Mouse (Mus musculus) heart, embryonic 13.5 days (tissue): ENCODE data around the gene Ric1. TPM values are rescaled to one million over a fixed set of nuclear protein-coding genes. Genes with fewer than 3 reads are reported as not detected.

Experiments used
- ATAC-seq: fragments of 200-750 bp; cut with Nextera tagmentation; 2 replicates; pipeline ENCODE4 v1.8.0; 2017; ENCODE audit warnings: moderate TSS enrichment; ENCODE audit not compliant: insufficient number of reproducible peaks, low FRiP score, low TSS enrichment; ENCODE audit errors: extremely low read depth
- H3K27ac ChIP-seq: fragments of 300-500 bp; sonication (generic); replicated peaks from 2 replicates; pipeline ENCODE4 v1.5.1; 2015; ENCODE audit warnings: moderate library complexity, mild to moderate bottlenecking, inconsistent platforms
- H3K27me3 ChIP-seq: fragments of 300-500 bp; sonication (generic); replicated peaks from 2 replicates; pipeline ENCODE4 v1.6.1; 2015; ENCODE audit warnings: mild to moderate bottlenecking, inconsistent platforms
- H3K36me3 ChIP-seq: fragments of 300-500 bp; sonication (generic); 2 replicates; pipeline ENCODE4 v1.6.1; 2015; ENCODE audit warnings: mild to moderate bottlenecking, inconsistent platforms
- H3K4me1 ChIP-seq: fragments of 300-500 bp; sonication (generic); 2 replicates; pipeline ENCODE4 v1.6.1; 2015; ENCODE audit warnings: inconsistent platforms
- H3K4me2 ChIP-seq: fragments of 300-500 bp; sonication (generic); 2 replicates; pipeline ENCODE4 v1.6.1; 2015; ENCODE audit warnings: inconsistent platforms, mild to moderate bottlenecking, moderate library complexity
- H3K4me3 ChIP-seq: fragments of 300-500 bp; sonication (generic); 2 replicates; pipeline ENCODE4 v1.5.1; 2015; ENCODE audit warnings: moderate library complexity, mild to moderate bottlenecking, inconsistent platforms
- H3K9ac ChIP-seq: fragments of 300-500 bp; sonication (generic); 2 replicates; pipeline ENCODE4 v1.6.1; 2015; ENCODE audit warnings: inconsistent platforms, mild to moderate bottlenecking, moderate library complexity
- H3K9me3 ChIP-seq: fragments of 300-500 bp; sonication (generic); 2 replicates; pipeline ENCODE4 v1.6.1; 2016; ENCODE audit warnings: inconsistent platforms
- WGBS: fragments of 180-500 bp; shearing (Covaris S2); methylation state at CpG from one replicate; pipeline ENCODE4 v1.1.7; 2015; ENCODE audit warnings: mixed read lengths; 5-methylcytosine and 5-hydroxymethylcytosine counted together
- polyA plus RNA-seq: library from polyadenylated mRNA; unstranded; fragments of >200 nt; fragmentation: Nextera tagmentation; extraction: Ambion mirVana; gene quantifications from 2 replicates; pipeline ENCODE4 v1.2.1, GENCODE M21; 2015

The Ric1 gene
- polyA plus RNA-seq, 1 experiment from 2014 or later, result 6.5 TPM

GRCm38 (mm10) chr19:29485257-29485948, 36.7 kb upstream of the Ric1 start:
- Histone ChIP-seq H3K36me3 (no peaks in the 10 kb centered on the region), H3K4me3 (no peak overlapping the region), H3K9me3 (no peaks in the 10 kb centered on the region), H3K27ac (no peak overlapping the region), H3K27me3 (no peaks in the 10 kb centered on the region), H3K4me1 (peaks cover 7% of the 10 kb centered on the region), H3K9ac (no peak overlapping the region), H3K4me2 (no peak overlapping the region)
- WGBS, result 81% methylated on average over 3 of the region's 3 CpGs
- no peak for ATAC-seq

GRCm38 (mm10) chr19:29486545-29487206, 35.4 kb upstream of the Ric1 start:
- no peak overlapping the region for H3K27ac ChIP-seq
- H3K9me3 ChIP-seq, result no peaks in the 10 kb centered on the region
- no peak overlapping the region for H3K4me2 ChIP-seq
- H3K4me1 ChIP-seq, result peaks cover 7% of the 10 kb centered on the region
- H3K27me3 ChIP-seq, result no peaks in the 10 kb centered on the region
- no peaks in the 10 kb centered on the region for H3K36me3 ChIP-seq
- no peak overlapping the region for H3K9ac ChIP-seq
- no peak overlapping the region for H3K4me3 ChIP-seq
- no peak for ATAC-seq
- 81% methylated on average over 7 of the region's 7 CpGs for WGBS

GRCm38 (mm10) chr19:29487326-29488072, 34.6 kb upstream of the Ric1 start:
- Histone ChIP-seq H3K4me2 (no peak overlapping the region), H3K27ac (no peak overlapping the region), H3K36me3 (no peaks in the 10 kb centered on the region), H3K9me3 (no peaks in the 10 kb centered on the region), H3K4me1 (peaks cover 7% of the 10 kb centered on the region), H3K9ac (no peak overlapping the region), H3K27me3 (no peaks in the 10 kb centered on the region), H3K4me3 (no peak overlapping the region)
- no peak for ATAC-seq
- 79% methylated on average over 14 of the region's 14 CpGs for WGBS

- Histone ChIP-seq H3K27me3 (no peaks in the 10 kb centered on the region), H3K27ac (no peak overlapping the region), H3K4me2 (peak overlapping the region; percentile 4; the same call in 1 of the 2 replicates), H3K9ac (no peak overlapping the region), H3K4me3 (no peak overlapping the region), H3K36me3 (no peaks in the 10 kb centered on the region), H3K9me3 (no peaks in the 10 kb centered on the region), H3K4me1 (peaks cover 7% of the 10 kb centered on the region)
- ATAC-seq, result no peak
- WGBS, result 42% methylated on average over 6 of the region's 6 CpGs
Observed at GRCm38 (mm10) chr19:29488073-29488390, 34.0 kb upstream of the Ric1 start.

GRCm38 (mm10) chr19:29488420-29488819, 33.7 kb upstream of the Ric1 start:
- 45% methylated on average over 10 of the region's 10 CpGs for WGBS
- H3K36me3 ChIP-seq, result no peaks in the 10 kb centered on the region
- no peak overlapping the region for H3K27ac ChIP-seq
- no peaks in the 10 kb centered on the region for H3K9me3 ChIP-seq
- H3K4me1 ChIP-seq, result peaks cover 7% of the 10 kb centered on the region
- no peaks in the 10 kb centered on the region for H3K27me3 ChIP-seq
- H3K4me3 ChIP-seq, result no peak overlapping the region
- peak overlapping the region; percentile 4; the same call in 1 of the 2 replicates for H3K4me2 ChIP-seq
- ATAC-seq, result no peak
- H3K9ac ChIP-seq, result no peak overlapping the region

GRCm38 (mm10) chr19:29489785-29490284, 32.2 kb upstream of the Ric1 start:
- Histone ChIP-seq H3K4me2 (no peak overlapping the region), H3K27ac (no peak overlapping the region), H3K4me1 (peaks cover 7% of the 10 kb centered on the region), H3K9ac (no peak overlapping the region), H3K36me3 (no peaks in the 10 kb centered on the region), H3K27me3 (no peaks in the 10 kb centered on the region), H3K9me3 (no peaks in the 10 kb centered on the region), H3K4me3 (no peak overlapping the region)
- 80% methylated on average over 3 of the region's 3 CpGs for WGBS
- ATAC-seq, result no peak

GRCm38 (mm10) chr19:29491467-29491866, 30.6 kb upstream of the Ric1 start:
- no peak overlapping the region for H3K27ac ChIP-seq
- peaks cover 9% of the 10 kb centered on the region for H3K4me1 ChIP-seq
- no peaks in the 10 kb centered on the region for H3K27me3 ChIP-seq
- no peaks in the 10 kb centered on the region for H3K36me3 ChIP-seq
- ATAC-seq, result no peak
- no peak overlapping the region for H3K4me3 ChIP-seq
- no peak overlapping the region for H3K4me2 ChIP-seq
- WGBS, result 81% methylated on average over 9 of the region's 9 CpGs
- H3K9me3 ChIP-seq, result no peaks in the 10 kb centered on the region
- H3K9ac ChIP-seq, result no peak overlapping the region

GRCm38 (mm10) chr19:29494454-29494853, 27.6 kb upstream of the Ric1 start:
- H3K4me2 ChIP-seq, result no peak overlapping the region
- no peak overlapping the region for H3K27ac ChIP-seq
- no peaks in the 10 kb centered on the region for H3K36me3 ChIP-seq
- 0 out of 2 replicates have a peak, but pooled peaks cover 3% of the 10 kb centered on the region for H3K4me1 ChIP-seq
- no peak overlapping the region for H3K4me3 ChIP-seq
- no peaks in the 10 kb centered on the region for H3K27me3 ChIP-seq
- 78% methylated on average over 4 of the region's 4 CpGs for WGBS
- no peak overlapping the region for H3K9ac ChIP-seq
- ATAC-seq, result no peak
- no peaks in the 10 kb centered on the region for H3K9me3 ChIP-seq

- Histone ChIP-seq H3K27me3 (no peaks in the 10 kb centered on the region), H3K36me3 (no peaks in the 10 kb centered on the region), H3K4me1 (peaks cover 6% of the 10 kb centered on the region), H3K9me3 (no peaks in the 10 kb centered on the region), H3K27ac (no peak overlapping the region), H3K9ac (no peak overlapping the region), H3K4me2 (no peak overlapping the region), H3K4me3 (no peak overlapping the region)
- WGBS, result 71% methylated on average over 6 of the region's 6 CpGs
- no peak for ATAC-seq
Observed at GRCm38 (mm10) chr19:29496001-29496597, 26.0 kb upstream of the Ric1 start.

- peaks cover 9% of the 10 kb centered on the region for H3K4me1 ChIP-seq
- H3K4me2 ChIP-seq, result no peak overlapping the region
- H3K4me3 ChIP-seq, result no peak overlapping the region
- no peak for ATAC-seq
- H3K27me3 ChIP-seq, result no peaks in the 10 kb centered on the region
- no peak overlapping the region for H3K27ac ChIP-seq
- no peaks in the 10 kb centered on the region for H3K36me3 ChIP-seq
- WGBS, result 63% methylated on average over 7 of the region's 7 CpGs
- no peaks in the 10 kb centered on the region for H3K9me3 ChIP-seq
- no peak overlapping the region for H3K9ac ChIP-seq
Observed at GRCm38 (mm10) chr19:29496786-29497557, 25.1 kb upstream of the Ric1 start.

- no peak for ATAC-seq
- no peak overlapping the region for H3K27ac ChIP-seq
- no peak overlapping the region for H3K4me2 ChIP-seq
- peaks cover 9% of the 10 kb centered on the region for H3K4me1 ChIP-seq
- no peaks in the 10 kb centered on the region for H3K9me3 ChIP-seq
- H3K27me3 ChIP-seq, result no peaks in the 10 kb centered on the region
- no peak overlapping the region for H3K9ac ChIP-seq
- H3K4me3 ChIP-seq, result no peak overlapping the region
- H3K36me3 ChIP-seq, result no peaks in the 10 kb centered on the region
- WGBS, result 69% methylated on average over 7 of the region's 7 CpGs
Observed at GRCm38 (mm10) chr19:29497874-29498273, 24.2 kb upstream of the Ric1 start.
